Mouse (Mus musculus) midbrain, embryonic 14.5 days (tissue): ENCODE results near the gene Otud3. TPM values are rescaled to one million over a fixed set of nuclear protein-coding genes. Genes with fewer than 3 reads are reported as not detected.
"Not testable (repeated sequence)": the region's sequence is repeated elsewhere in the genome, so short reads cannot be mapped to it uniquely, and the experiment has no call there.

Experiments
- ATAC-seq: fragments of 200-750 bp; cut with Nextera tagmentation; 2 replicates; pipeline ENCODE4 v1.8.0; 2017; ENCODE audit warnings: moderate number of reproducible peaks, moderate library complexity; ENCODE audit not compliant: low FRiP score, low TSS enrichment
- DNase-seq: peaks from one replicate; pipeline ENCODE4 v3.0.0-alpha.2; 2015
- H3K27ac ChIP-seq: fragments of 300-500 bp; sonication (generic); replicated peaks from 2 replicates; pipeline ENCODE4 v1.5.1; 2014; ENCODE audit warnings: mild to moderate bottlenecking, low read depth, low read length, moderate library complexity
- H3K27me3 ChIP-seq: fragments of 300-500 bp; sonication (generic); 2 replicates; pipeline ENCODE4 v1.6.1; 2014; ENCODE audit warnings: low read length, control low read depth, mixed read lengths; ENCODE audit not compliant: control insufficient read depth, insufficient read depth
- H3K36me3 ChIP-seq: fragments of 300-500 bp; sonication (generic); 2 replicates; pipeline ENCODE4 v1.6.1; 2014; ENCODE audit warnings: low read length, control low read depth; ENCODE audit not compliant: control insufficient read depth, insufficient read depth
- H3K4me1 ChIP-seq: fragments of 300-500 bp; sonication (generic); 2 replicates; pipeline ENCODE4 v1.6.1; 2014; ENCODE audit warnings: mild to moderate bottlenecking, antibody characterized with exemption, low read length, control low read depth; ENCODE audit not compliant: control insufficient read depth, insufficient read depth
- H3K4me2 ChIP-seq: fragments of 300-500 bp; sonication (generic); 2 replicates; pipeline ENCODE4 v1.6.1; 2014; ENCODE audit warnings: mild to moderate bottlenecking, low read length, moderate library complexity
- H3K4me3 ChIP-seq: fragments of 300-500 bp; sonication (generic); replicated peaks from 2 replicates; pipeline ENCODE4 v1.5.1; 2014; ENCODE audit warnings: low read depth, low read length
- H3K9ac ChIP-seq: fragments of 300-500 bp; sonication (generic); replicated peaks from 2 replicates; pipeline ENCODE4 v1.6.1; 2014; ENCODE audit warnings: mild to moderate bottlenecking, low read length, moderate library complexity
- H3K9me3 ChIP-seq: fragments of 300-500 bp; sonication (generic); 2 replicates; pipeline ENCODE4 v1.6.1; 2016; ENCODE audit warnings: low read length, control low read depth, mixed read lengths; ENCODE audit not compliant: control insufficient read depth
- WGBS: fragments of 180-500 bp; shearing (Covaris S2); extraction: QIAGEN DNeasy Blood & Tissue Kit; methylation state at CpG from one replicate; pipeline ENCODE4 v1.1.7; 2014; 5-methylcytosine and 5-hydroxymethylcytosine counted together
- polyA plus RNA-seq: library from polyadenylated mRNA; unstranded; fragments of >200 nt; fragmentation: Nextera tagmentation; extraction: Ambion mirVana; gene quantifications from 2 replicates; pipeline ENCODE4 v1.2.1, GENCODE M21; 2014

The Otud3 gene
- polyA plus RNA-seq, 1 experiment from 2014 or later = 1.7 TPM

DNA sequence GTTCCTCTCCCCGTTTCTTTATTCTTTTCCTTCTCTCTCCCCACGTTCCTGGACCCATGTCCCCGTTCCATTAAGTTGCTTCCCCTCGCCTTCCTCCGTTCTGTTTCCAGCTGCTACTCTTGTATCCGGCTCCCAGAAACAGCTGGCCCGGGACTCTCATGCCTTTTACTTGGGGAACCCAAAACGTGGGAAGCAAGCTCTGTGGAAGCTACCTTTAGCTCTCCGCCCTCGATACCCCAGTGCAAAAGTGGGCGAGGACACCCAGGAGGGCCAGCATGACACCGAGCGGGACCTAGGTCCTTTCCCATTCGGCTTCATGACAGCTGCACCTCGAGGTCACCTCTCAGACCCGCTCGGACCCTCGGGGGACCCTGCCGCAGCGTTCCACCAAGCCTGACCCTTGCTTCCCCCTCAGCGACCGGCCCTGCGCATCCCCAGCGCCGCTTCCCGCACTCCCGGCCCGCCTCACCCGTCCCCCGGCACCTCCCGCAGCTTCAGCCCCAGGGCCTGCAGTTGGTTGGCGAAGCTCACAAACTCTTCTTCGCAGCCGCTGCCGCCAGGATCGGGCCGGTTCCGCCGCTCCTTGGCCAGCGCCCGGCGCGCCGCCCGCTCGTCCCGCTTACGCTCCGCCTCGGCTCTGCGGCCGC is 481 bp downstream of the Otud3 start:
- WGBS = under 1% methylated on average over 52 of the region's 52 CpGs
- DNase-seq (no peak), ATAC-seq (no peak; the same call in none of the 2 replicates)
- H3K4me1 ChIP-seq = peaks cover 16% of the 10 kb centered on the region
- H3K27me3 ChIP-seq = no peaks in the 10 kb centered on the region
- peak overlapping the region; percentile 94 for H3K4me3 ChIP-seq
- H3K9me3 ChIP-seq = no peaks in the 10 kb centered on the region
- peaks cover 10% of the 10 kb centered on the region; the same call in 1 of the 2 replicates for H3K36me3 ChIP-seq
- peak overlapping the region; percentile 97 for H3K4me2 ChIP-seq
- H3K27ac ChIP-seq = peak overlapping the region; percentile 67
- peak overlapping the region; percentile 82 for H3K9ac ChIP-seq

DNA sequence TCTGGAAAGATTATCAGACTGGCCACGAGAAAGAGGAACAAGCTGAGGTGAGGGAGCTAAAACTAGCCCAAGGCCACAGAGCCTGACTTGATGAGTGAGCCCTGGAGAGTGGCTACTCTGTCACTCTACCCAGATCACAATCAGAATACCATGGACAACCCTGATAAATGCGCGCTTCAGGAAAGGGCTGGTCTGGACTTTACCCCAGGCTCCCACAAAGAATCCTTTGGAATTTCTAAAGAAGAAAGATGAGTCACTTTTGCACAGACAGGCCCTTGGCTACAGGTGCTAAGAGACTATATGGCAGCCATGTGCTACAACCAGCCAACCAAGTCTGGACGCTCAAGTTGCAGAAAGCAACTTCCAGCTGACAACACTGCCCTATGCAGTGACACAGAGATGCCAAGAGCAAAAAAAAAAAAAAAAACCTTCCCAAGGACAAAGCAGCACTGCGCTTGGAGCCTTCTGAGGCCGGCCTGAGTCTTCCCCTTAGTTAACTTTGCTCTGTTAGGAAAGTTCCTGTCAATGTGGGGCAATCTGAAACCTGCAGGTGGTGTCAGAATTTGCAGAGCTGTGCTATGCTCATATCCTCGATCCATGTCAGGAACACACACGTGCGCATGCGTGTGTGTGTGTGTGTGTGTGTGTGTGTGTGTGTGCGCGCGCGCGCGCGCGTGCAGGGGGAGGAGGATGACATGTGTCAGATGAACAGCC is 8.0 kb downstream of the Otud3 start:
- DNase-seq (no peak), ATAC-seq (no peak)
- 0 out of 2 replicates have a peak, but pooled peaks cover 4% of the 10 kb centered on the region for H3K4me1 ChIP-seq
- no peaks in the 10 kb centered on the region for H3K9me3 ChIP-seq
- no peak overlapping the region for H3K27ac ChIP-seq
- no peak overlapping the region for H3K4me2 ChIP-seq
- peaks cover 79% of the 10 kb centered on the region for H3K36me3 ChIP-seq
- H3K9ac ChIP-seq = no peak overlapping the region
- no peaks in the 10 kb centered on the region for H3K27me3 ChIP-seq
- no peak overlapping the region for H3K4me3 ChIP-seq
- WGBS = 96% methylated on average over 18 of the region's 18 CpGs

DNA sequence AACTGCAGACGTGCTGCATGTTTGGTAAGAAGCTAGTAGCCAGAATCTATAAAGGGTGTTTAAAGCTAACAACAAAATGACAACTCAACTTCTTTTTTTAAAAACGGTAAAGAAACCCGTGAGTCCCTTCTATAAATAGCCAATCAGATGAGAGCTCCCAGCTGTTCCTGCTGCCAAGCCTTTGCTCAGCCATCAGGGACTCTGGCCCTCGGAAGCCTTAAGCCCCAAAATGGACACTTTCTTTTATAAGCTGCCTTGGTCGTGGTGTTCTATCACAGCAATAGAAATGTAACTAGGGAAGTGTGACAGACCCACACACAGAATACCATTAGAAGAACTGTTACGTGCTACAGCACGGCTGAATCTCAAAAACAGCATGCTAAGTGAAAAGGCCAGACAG is 14.4 kb downstream of the Otud3 start:
- Histone ChIP-seq H3K36me3 (peaks cover 89% of the 10 kb centered on the region), H3K4me1 (no peaks in the 10 kb centered on the region), H3K27ac (no peak overlapping the region), H3K4me2 (no peak overlapping the region), H3K9ac (no peak overlapping the region), H3K9me3 (no peaks in the 10 kb centered on the region), H3K27me3 (no peaks in the 10 kb centered on the region), H3K4me3 (no peak overlapping the region)
- 77% methylated on average over 7 of the region's 7 CpGs for WGBS
- ATAC-seq (no peak), DNase-seq (no peak)

DNA sequence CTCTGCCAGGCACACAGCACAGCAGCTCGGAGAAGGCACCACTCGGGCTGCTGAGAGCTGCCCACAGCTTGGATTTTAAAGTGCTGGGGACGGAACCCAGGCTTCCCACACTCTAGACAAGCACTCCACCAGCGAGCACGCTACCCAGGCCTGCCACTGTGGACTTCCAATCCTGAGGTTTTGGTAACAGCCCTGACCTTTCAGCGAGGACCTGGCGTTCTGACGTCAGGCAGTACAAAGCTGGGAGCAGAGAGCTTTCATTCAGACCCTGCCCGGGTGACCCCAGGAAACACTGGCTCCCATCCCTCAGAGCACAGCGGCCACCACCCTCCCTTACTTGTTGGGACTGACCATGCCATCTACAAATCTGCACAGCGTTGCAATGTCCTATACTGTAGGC is 20.0 kb downstream of the Otud3 start:
- not testable (repeated sequence) for H3K27ac ChIP-seq, ATAC-seq, DNase-seq

DNA sequence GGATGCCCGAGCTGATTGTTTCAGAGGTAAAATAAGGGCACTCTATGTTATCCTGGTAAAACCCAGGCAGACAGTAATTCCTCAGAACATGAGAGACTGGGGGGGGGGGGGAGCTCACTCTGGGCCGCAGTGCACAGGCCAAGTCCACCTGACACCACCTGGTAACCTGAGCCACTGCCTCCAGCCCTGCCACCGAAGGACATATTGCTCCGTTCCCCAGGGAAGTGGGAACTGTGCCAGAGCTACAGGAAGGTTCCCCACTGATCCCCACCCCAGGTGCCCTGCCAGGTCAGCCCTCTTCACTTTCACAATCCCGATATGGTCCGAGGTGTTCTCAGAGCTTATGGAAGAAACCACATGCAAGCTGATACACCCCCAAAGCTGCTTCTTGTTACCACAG is 21.1 kb downstream of the Otud3 start:
- WGBS = 93% methylated on average over 6 of the region's 6 CpGs
- no peak for DNase-seq
- Histone ChIP-seq H3K36me3 (peaks cover 60% of the 10 kb centered on the region), H3K27me3 (no peaks in the 10 kb centered on the region), H3K4me2 (no peak overlapping the region), H3K27ac (no peak overlapping the region), H3K4me3 (no peak overlapping the region), H3K4me1 (no peaks in the 10 kb centered on the region), H3K9me3 (no peaks in the 10 kb centered on the region), H3K9ac (no peak overlapping the region)
- ATAC-seq = no peak

More for the DNA sequence above, 20.0 kb downstream of the Otud3 start:
- 90% methylated on average over 11 of the region's 11 CpGs for WGBS
- not testable (repeated sequence) for H3K9me3 ChIP-seq, H3K9ac ChIP-seq, H3K4me3 ChIP-seq, H3K4me2 ChIP-seq, H3K27me3 ChIP-seq, H3K4me1 ChIP-seq
- H3K36me3 ChIP-seq = peaks cover 68% of the 10 kb centered on the region

DNA sequence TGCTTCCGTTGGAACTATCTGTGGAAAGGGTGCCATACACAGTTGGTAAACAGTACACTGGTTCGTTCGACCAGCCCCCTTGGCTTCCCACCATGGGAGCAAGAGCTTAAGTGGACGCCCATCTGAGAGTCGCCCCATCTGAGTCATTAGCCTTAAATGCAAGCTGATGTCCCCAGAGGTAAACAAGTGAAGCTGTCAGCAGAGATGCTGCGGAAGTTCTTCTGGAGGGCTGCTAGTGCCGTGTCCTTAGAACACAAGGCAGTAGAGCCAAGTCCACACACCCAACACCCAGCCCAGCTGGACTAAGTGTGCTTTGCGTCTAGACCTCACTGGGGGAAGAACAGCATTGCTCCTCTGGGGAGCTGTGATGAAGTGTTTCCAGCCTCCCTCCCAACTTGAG is 24.1 kb downstream of the Otud3 start:
- Histone ChIP-seq H3K4me2 (no peak overlapping the region), H3K9me3 (no peaks in the 10 kb centered on the region), H3K27me3 (no peaks in the 10 kb centered on the region), H3K4me3 (no peak overlapping the region), H3K27ac (peak overlapping the region; percentile 45), H3K9ac (no peak overlapping the region), H3K36me3 (peaks cover 32% of the 10 kb centered on the region), H3K4me1 (no peaks in the 10 kb centered on the region)
- 79% methylated on average over 8 of the region's 8 CpGs for WGBS
- DNase-seq (no peak), ATAC-seq (no peak)

DNA sequence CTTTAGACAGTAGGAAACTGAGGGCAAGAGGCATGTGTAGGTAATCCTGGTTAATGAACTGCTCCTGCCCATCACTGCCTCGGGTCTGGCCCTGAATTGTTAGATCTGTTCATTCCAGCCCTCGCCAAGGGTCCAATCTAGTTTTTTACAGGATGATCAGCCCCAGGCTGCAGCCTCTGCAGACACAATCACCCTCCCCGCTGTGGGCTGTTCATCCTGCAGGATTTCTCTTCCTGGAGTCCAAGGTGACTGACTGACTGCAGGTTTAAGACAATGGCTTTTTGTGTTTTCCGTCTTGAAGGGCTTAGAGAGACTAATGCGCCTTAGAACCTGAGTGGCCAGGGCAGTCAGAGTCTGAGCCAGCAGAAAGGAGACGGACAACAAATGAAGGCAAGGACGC is 24.6 kb downstream of the Otud3 start:
- H3K4me2 ChIP-seq = no peak overlapping the region
- peak overlapping the region; percentile 45 for H3K27ac ChIP-seq
- H3K9ac ChIP-seq = no peak overlapping the region
- no peak for ATAC-seq
- no peaks in the 10 kb centered on the region for H3K4me1 ChIP-seq
- 36% methylated on average over 7 of the region's 7 CpGs for WGBS
- peaks cover 27% of the 10 kb centered on the region for H3K36me3 ChIP-seq
- no peak for DNase-seq
- H3K9me3 ChIP-seq = no peaks in the 10 kb centered on the region
- no peak overlapping the region for H3K4me3 ChIP-seq
- no peaks in the 10 kb centered on the region for H3K27me3 ChIP-seq

DNA sequence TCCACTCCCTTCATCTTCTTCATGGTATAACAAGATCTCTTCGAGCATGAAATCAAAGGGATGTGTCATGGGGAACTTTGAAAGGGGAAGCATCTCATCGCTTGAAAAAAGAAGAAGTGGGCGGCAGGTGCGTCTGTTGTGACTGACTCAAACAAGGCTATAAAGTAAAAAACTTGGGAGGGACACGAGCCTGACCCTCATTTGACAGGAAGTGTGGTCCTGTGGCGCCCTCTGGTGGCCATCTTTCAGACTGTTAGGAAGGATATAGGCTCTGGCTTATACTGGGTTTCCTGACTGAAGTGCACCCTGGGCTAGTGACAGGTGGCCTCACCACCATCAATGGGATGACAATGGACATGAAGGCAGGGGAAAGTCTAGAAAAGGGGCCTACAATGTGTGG is 29.5 kb downstream of the Otud3 start:
- no peak overlapping the region for H3K4me2 ChIP-seq
- no peak overlapping the region for H3K4me3 ChIP-seq
- peak; percentile 90 for DNase-seq
- no peak for ATAC-seq
- H3K27ac ChIP-seq = no peak overlapping the region
- H3K9me3 ChIP-seq = no peaks in the 10 kb centered on the region
- H3K27me3 ChIP-seq = no peaks in the 10 kb centered on the region
- H3K9ac ChIP-seq = no peak overlapping the region
- H3K36me3 ChIP-seq = no peaks in the 10 kb centered on the region
- WGBS = 8% methylated on average over 6 of the region's 6 CpGs
- H3K4me1 ChIP-seq = no peaks in the 10 kb centered on the region

DNA sequence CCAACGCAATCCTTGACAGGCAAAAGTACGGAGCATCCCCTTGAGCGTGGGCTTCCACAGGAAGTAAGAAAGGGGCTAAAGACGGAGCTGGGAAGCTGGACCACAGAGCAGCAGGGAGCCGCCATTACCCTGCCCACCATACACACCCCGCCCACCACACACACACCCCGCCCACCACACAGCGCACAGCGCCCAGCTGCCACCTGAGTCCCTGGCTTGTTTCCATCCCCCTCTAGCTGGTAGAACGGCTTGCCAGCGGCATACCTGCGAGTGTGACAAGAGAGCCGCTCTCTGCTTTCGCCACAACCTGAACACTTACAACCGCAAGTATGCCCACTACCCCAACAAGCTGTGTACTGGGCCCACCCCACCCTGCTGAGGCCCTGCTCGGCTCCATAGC is 31.6 kb downstream of the Otud3 start:
- H3K27me3 ChIP-seq = no peaks in the 10 kb centered on the region
- H3K4me2 ChIP-seq = peak overlapping the region; percentile 33
- H3K9ac ChIP-seq = peak overlapping the region; percentile 9; the same call in 1 of the 2 replicates
- H3K4me1 ChIP-seq = no peaks in the 10 kb centered on the region
- H3K27ac ChIP-seq = no peak overlapping the region
- ATAC-seq (no peak), DNase-seq (peak; percentile 31)
- H3K9me3 ChIP-seq = no peaks in the 10 kb centered on the region
- no peaks in the 10 kb centered on the region for H3K36me3 ChIP-seq
- H3K4me3 ChIP-seq = no peak overlapping the region
- WGBS = 14% methylated on average over 16 of the region's 16 CpGs
